Mouse (Mus musculus) R1 (cell line): ENCODE data around the gene Hspa1a.

Experiments used
- DNase-seq: peaks from one replicate; pipeline ENCODE4 v3.0.0-alpha.2; 2018; ENCODE audit warnings: low read depth, low spot score

The Hspa1a gene

DNA sequence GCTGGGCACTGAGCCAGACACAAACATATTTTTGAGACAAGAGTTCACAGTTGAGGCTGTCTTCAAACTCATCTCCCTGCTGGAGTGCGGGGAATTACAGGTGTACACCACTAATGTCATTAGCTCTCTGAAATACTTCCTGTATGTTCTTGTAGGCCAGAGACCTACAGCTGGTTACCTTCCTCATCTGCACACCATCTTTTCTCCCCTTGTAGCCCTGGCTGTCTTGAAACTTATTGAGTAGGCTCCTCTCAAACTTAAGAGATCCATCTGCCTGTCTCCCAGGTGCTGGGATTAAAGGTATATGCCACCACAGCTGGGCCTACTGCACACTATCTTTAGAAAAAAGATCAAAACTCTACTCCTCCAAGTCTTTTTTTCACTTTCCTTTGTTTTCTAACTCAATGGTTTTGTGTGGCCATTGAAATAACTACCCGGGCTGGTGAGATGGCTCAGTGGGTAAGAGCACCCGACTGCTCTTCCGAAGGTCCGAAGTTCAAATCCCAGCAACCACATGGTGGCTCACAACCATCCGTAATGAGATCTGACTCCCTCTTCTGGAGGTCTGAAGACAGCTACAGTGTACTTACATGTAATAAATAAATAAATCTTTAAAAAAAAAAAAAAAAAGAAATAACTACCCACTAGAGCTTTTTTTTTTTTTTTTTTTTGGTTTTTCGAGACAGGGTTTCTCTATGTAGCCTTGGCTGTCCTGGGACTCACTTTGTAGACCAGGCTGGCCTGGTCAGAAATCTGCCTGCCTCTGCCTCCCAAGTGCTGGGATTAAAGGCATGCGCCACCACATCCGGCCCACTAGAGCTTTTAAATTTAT, 23.0 kb downstream of the Hspa1a start:
- DNase-seq = peak; percentile 52

DNA sequence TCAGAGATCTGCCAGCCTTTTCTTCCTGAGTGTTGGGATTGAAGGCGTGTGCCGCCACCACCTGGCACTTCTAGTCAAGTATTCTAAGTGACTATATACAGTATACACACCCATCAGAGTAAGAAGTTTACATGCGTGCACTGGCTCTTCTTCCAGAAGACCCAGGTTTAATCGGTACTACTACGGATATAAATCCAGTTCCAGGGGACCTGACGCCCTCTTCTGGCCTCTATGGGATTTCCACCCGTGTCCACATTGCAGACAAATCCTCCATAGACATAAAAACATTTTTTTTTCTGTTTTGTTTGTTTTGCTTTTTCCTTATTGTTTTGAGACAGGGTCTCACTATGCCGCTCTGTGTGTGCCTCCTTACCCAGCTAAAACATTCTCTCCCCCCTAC, 24.4 kb downstream of the Hspa1a start:
- peak; percentile 70 for DNase-seq

DNA sequence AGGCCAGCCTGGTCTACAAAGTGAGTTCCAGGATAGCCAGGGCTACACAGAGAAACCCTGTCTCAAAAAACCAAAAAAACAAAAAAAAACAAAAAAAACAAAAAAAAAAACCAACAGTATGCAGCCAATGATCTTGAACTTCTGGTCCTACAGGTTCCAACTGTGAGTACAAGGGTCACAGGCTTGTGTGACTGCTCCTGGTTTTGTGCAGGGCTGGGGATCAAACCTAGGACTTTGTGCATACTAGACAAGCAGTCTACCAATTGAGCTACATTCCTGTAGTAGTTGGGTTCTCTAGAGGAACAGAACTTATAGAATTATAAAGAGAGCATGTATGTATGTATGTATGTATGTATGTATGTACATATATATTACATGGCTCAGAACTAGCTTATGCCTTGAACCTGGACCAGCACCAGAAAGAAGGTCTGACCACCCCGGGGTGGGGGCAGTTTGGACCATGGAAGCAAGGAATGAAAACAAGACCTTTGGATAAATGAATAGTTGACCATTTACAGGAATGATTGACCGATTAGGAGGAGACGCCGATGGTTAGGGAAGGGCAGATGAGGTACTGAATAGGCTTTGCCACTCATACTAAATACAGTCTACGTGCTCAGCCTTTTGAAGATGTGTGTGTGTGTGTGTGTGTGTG, 25.3 kb downstream of the Hspa1a start:
- DNase-seq = no peak

DNA sequence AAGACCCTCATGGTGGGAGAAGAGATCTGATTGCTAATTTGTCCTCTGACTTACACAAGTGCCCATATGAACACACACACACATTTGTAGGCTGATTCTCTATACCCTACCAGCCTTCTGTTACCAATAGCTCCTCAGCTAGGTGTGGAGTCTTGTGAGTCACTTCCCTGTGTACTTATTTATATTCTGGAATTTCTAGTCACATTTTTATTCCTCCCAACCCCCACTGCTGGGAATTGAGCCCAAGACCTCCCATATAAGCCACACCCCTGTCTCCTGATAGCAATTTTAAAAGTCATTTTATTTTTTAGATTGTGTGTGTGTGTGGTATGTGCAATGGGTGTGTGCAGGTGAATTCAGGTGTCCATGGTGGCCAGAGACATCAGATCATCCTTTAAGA, 27.6 kb downstream of the Hspa1a start:
- no peak for DNase-seq

DNA sequence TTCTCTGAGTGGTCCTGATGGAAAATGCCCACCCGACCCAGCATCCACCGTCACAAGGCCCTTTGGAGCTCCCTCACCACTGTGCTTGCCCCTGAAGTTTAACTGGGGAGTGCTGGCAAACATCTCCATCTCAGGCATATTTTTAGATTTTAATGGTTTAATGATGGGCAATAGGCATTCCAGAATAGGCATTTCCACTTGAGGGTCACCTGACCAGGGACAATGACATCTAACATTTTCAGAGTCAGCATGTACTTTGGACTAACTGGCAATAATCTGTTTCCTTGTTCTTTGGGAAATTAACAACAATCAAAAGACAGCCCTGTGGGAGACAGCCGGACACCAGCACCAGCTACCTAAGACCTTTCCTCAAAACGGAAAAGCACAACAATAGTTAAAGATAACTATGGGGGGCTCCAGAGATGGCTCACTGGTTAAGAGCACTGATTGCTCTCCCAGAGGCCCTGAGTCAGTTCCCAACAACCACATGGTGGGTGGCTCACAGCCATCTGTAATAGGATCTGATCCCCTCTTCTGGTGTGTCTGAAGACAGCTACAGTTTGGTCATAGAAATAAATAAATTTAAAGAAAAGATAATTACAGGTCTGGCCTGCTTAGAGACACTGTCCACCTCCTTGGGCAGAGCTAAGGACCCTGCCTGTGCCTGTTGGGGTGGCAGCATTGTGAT, 28.7 kb downstream of the Hspa1a start:
- no peak for DNase-seq

DNA sequence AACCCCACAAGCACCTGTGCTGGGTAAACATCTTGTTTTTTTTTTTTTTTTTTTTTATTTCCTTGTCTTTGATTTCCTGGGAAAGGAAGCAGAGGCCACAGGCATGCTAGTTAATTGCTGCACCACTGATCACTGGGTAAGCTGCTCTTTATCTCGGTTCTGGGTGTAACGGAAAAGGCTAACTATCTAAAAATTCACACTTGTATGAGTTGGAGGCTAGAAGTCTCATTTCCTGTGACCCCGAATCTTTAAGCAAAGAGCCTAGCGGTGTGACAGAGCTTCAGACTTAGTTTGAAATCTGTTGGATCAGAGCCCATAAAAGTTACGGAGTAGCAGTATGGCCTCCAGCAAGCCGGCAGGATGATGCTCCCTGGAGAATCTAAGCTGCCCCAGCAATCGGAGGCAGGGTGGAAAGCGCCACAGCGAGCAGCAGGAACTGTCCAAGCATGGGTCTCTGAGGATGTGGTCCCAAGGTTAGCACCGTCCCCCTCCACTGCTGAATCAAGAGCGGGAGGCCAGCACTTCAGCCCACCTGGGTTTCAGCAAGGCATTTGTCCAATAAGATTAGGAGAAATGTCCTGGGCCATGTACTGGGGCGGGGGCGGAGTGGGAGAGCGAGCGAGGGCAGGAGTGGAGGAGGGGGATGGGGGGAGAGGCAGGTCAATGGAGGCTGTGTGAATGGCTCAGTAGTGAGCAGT, 30.5 kb downstream of the Hspa1a start:
- DNase-seq = peak; percentile 74

DNA sequence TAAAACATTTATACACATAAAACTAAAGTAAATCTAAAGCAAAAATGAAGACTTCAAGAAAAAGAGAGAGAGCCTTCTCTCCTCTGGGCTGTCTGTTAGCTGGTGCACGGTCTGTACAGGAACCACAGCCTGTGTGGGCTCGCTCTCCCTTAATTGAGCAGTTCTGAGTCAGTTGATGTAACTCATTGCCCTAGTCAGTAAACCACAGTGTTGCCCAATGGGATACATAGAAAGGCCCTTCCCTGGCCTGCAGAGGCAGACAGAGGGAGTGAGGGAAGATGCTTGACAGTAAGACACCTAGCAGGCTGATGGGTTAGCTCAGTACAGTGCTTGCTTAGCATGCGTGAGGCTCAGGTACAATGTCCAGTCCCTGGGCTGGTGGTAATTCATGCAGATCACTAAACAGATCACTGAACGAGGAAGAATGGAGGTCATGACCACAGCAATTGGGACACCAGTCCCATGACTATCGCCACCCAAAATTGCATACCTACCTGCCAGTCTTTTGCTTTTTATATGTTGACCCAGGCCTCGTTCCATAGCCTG, 33.9 kb downstream of the Hspa1a start:
- DNase-seq = no peak

DNA sequence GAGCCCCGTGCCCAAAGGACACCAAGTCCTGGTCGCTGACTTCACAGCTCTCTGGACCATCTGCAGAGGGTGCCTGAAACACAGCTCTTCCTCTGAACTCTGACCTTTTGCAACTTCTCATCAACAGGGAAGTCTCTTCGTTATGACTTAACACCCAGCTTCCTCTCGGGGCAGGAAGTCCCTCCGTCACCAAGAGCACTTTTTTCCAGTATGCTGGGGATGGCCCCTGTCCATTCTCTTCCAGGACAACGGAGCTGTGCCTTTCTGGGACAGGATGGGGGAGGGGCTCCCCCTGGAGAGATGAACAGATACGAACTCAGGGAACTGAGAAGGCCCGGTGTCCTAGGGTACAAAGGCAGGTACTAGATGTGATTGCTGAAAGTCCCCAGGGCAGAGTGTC, 37.1 kb downstream of the Hspa1a start:
- DNase-seq = no peak

DNA sequence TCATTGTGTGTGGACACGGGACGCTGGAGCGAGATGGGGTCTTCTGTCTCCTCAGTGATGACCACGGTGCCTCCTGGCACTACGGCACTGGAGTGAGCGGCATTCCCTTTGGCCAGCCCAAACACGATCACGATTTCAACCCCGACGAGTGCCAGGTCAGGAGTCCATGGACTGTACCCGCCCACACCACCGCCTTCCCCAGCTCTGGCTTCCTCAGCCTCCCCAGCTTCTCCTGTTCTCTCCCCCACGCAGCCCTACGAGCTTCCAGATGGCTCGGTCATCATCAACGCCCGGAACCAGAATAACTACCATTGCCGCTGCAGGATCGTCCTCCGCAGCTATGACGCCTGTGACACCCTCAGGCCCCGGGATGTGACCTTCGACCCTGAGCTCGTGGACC, 37.9 kb downstream of the Hspa1a start:
- DNase-seq = no peak

DNA sequence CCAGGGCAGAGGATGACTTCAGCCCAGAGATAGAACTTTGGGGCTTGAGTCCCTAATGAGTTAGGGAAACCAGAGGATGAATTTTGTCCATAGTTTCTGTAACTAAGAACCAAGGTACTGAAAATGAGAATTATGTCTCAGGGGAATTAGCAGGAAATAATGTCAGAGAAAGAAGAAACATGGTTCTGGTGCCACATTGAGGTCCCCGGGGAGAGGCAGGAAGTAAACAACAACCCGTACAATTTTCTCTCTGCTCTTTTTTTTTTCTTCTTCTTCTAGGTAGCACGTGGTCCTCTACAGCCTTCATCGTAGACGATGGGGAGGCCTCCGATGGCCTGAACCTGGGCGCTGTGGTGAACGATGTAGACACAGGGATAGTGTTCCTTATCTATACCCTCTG, 39.7 kb downstream of the Hspa1a start:
- no peak for DNase-seq

DNA sequence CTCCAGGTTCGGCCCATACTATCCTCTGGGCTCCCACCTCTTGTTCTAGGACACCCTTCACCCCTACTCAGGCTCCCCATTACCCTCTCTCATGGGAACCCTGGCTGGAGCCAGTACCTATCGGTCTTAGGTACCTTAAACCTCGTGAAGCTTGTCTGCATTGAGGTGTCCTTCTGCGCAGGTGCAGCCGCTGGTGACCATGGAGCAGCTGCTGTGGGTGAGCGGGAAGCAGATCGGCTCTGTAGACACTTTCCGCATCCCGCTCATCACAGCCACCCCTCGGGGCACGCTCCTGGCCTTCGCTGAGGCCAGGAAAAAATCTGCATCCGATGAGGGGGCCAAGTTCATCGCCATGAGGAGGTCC, 40.2 kb downstream of the Hspa1a start:
- no peak for DNase-seq

DNA sequence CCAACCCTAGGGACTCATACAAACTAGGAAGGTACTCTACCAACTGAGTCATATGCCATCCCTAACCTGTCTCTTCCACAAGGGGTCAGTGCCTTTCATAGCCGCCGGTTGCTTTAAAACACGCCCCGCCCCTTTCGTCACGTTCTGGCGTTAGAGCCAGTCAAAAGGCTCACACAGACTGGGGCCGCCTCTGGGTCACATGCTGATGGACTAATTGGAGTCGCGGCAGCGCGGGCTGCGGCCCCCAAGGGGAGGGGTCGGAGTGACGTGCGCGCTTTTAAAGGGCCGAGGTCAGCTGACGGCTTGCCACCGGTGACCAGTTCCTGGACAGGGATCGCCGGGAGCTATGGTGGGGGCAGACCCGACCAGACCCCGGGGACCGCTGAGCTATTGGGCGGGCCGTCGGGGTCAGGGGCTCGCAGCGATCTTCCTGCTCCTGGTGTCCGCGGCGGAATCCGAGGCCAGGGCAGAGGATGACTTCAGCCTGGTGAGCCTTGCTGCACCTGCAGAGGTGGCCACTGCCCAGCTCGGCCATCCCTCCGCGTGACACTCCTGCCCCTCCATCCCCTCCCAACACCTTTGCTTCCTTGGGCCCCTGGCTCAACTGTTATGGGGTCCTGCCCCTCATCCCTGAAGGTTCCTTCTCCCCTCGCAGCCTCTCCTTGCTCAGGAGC, 40.8 kb downstream of the Hspa1a start, which contains the start of gene Neu1:
Neu1 (plus strand) TSS at position 193 of the 674 bp plus-strand sequence.
- DNase-seq = peak; percentile 99

DNA sequence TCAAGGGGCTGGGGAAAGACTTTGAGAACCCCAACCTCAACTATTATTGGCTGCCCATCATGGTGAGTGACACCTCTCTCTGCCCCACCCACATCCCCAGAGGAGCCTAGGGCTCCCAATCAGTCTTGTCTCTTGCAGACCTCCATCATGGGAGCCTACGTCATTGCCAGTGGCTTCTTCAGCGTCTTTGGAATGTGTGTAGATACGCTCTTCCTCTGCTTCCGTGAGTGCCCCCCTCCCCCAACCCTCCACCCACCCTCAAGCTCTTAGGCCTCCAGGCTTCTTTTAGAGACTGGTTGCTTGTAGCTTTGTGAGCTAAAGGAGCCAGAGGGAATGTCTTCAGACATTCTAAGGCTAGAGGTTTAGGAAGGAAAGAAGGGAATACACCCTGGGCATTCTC, 43.1 kb downstream of the Hspa1a start:
- DNase-seq = peak; percentile 82

DNA sequence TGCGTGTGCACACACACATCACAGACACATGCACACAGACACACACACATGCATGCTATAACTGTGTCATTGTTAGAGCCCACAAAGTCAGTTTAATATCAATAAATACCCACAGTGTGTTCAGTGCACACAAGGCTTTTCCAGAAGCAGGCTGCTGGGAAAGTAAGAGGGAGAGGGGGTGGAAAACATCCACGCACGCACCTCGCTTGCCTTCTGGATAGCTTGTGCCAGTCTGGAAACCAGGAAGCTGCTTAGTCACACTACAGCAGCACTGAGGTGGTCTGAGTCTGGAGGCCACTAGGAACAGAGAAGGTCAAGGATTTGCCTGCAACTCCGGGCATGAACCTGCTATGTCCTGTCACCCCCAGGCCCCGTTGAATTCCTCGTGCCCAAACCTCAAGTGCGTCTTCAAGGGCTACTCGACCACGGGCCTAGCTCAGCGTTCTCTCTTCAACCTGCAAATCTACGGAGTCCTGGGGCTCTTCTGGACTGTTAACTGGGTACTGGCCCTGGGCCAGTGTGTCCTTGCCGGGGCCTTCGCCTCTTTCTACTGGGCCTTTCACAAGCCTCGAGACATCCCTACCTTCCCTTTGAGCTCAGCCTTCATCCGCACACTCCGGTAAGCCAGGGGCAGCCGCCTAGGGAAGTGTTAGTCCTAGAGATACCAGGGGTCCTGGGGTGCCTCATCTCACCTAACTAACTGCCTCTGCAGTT, 44.5 kb downstream of the Hspa1a start:
- DNase-seq = no peak

DNA sequence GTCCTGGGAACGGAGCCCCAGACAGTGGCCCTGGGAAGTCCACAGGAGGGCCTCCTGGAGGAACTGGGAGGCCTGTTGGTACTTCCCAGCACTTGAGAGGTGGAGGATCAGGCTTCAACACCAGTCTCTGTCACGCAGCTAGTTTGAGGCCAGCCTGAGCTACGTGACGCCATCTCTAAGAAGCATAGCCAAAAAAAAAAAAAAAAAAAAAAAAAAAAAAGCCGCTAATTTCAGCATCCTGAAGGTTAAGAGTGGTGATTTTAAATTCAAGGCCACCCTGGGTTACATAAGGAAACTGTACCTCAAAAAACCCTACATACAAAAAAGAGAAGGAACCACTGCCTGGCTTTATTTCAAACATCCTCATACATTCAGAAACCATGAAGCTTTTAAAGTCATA, 47.7 kb downstream of the Hspa1a start:
- no peak for DNase-seq

DNA sequence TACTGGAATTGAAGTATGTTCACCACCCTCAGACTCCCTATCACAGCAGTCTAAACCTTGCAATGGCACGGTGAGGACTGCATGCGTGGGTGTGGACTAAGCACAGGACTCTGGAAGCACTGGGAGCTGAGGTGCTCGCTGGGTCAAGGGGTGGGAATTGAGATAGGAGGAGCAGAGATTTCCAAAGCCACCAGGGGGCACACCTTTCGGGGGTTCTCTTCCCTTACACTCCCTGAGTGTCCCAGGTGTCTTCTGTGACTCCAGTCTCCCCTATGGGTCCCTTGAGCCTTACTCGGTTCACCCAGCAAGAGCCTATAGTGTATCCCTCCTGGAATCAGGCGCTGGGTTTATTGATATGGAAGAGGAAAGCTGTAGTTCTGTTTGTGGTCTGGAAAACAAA, 49.0 kb downstream of the Hspa1a start:
- DNase-seq = no peak
